Mouse (Mus musculus) T-helper 17 cell (primary cell): ENCODE results near the gene Fbxl18.

Experiments
- in situ Hi-C, 2 experiments: fragments of 300-600 bp; cut with MboI, MseI; formaldehyde crosslinking; loops; 1 replicate in 1 of 2; 2 replicates in 1 of 2; pipeline ENCODE4 v1.15.1; 2025; ENCODE audit warnings: high pct_unique_total_duplicates in 2 of 2

Fbxl18 gene

GRCm38 (mm10) chr5:142877337-142878280 is 17.6 kb downstream of the Fbxl18 start:
- in situ Hi-C loops, result loop anchor here in 1 of 2 experiments (5.0 kb wide), 1 partner anchor 115 kb away; no protein-coding TSS in a partner anchor

- in situ Hi-C loops, result loop anchor here in 1 of 2 experiments (5.0 kb wide), 1 partner anchor 115 kb away; no protein-coding TSS in a partner anchor
Observed at GRCm38 (mm10) chr5:142876896-142877295, 18.3 kb downstream of the Fbxl18 start.

- in situ Hi-C loops, result loop anchor here in 1 of 2 experiments (5.0 kb wide), 1 partner anchor 113 kb away; no protein-coding TSS in a partner anchor
Observed at GRCm38 (mm10) chr5:142875513-142875905, 19.7 kb downstream of the Fbxl18 start.

GRCm38 (mm10) chr5:142874791-142875512 is 20.3 kb downstream of the Fbxl18 start:
- in situ Hi-C loops, result loop anchor here (5.0 kb wide), 2 partner anchors 103 to 113 kb away; no protein-coding TSS in a partner anchor

GRCm38 (mm10) chr5:142873718-142874117 is 21.5 kb downstream of the Fbxl18 start:
- in situ Hi-C loops, result loop anchor here in 1 of 2 experiments (5.0 kb wide), 1 partner anchor 101 kb away; no protein-coding TSS in a partner anchor

- in situ Hi-C loops, result loop anchor here in 1 of 2 experiments (5.0 kb wide), 1 partner anchor 99 kb away; no protein-coding TSS in a partner anchor
Observed at GRCm38 (mm10) chr5:142871765-142872164, 23.5 kb downstream of the Fbxl18 start.

GRCm38 (mm10) chr5:142869463-142869862 is 25.8 kb downstream of the Fbxl18 start:
- in situ Hi-C loops, result no loop called here

GRCm38 (mm10) chr5:142857763-142858229 is 37.4 kb downstream of the Fbxl18 start:
- in situ Hi-C loops, result no loop called here

GRCm38 (mm10) chr5:142856408-142856807 is 38.8 kb downstream of the Fbxl18 start:
- in situ Hi-C loops, result no loop called here

GRCm38 (mm10) chr5:142854877-142855276 is 40.3 kb downstream of the Fbxl18 start:
- in situ Hi-C loops, result no loop called here

GRCm38 (mm10) chr5:142853585-142853984 is 41.6 kb downstream of the Fbxl18 start:
- in situ Hi-C loops, result no loop called here

- in situ Hi-C loops, result no loop called here
Observed at GRCm38 (mm10) chr5:142851681-142852049, 43.6 kb downstream of the Fbxl18 start.

- in situ Hi-C loops, result no loop called here
Observed at GRCm38 (mm10) chr5:142850916-142851680, 44.1 kb downstream of the Fbxl18 start.

- in situ Hi-C loops, result no loop called here
Observed at GRCm38 (mm10) chr5:142850476-142850875, 44.7 kb downstream of the Fbxl18 start.

GRCm38 (mm10) chr5:142848911-142849310 is 46.3 kb downstream of the Fbxl18 start:
- in situ Hi-C loops, result no loop called here

- in situ Hi-C loops, result no loop called here
Observed at GRCm38 (mm10) chr5:142848149-142848548, 47.1 kb downstream of the Fbxl18 start.

- in situ Hi-C loops, result no loop called here
Observed at GRCm38 (mm10) chr5:142844467-142844866, 50.8 kb downstream of the Fbxl18 start.

GRCm38 (mm10) chr5:142842137-142842642 is 53.0 kb downstream of the Fbxl18 start:
- in situ Hi-C loops, result no loop called here

- in situ Hi-C loops, result no loop called here
Observed at GRCm38 (mm10) chr5:142841372-142842136, 53.7 kb downstream of the Fbxl18 start.

- in situ Hi-C loops, result loop anchor here in 1 of 2 experiments (10.0 kb wide), 2 partner anchors 343 to 863 kb away; no protein-coding TSS in a partner anchor
Observed at GRCm38 (mm10) chr5:142837427-142837826, 57.8 kb downstream of the Fbxl18 start.
